Mouse (Mus musculus): ENCODE measurements around the gene Pigk. TPM values are rescaled to one million over a fixed set of nuclear protein-coding genes. Genes with fewer than 3 reads are reported as not detected.

Pigk gene
- total RNA-seq, 2 experiments from 2014 or later = 58.8 to 69.0 TPM

GRCm38 (mm10) chr3:152933737-152934136, 219.8 kb downstream of the Pigk start:
- DNase-seq = no peak

GRCm38 (mm10) chr3:152936313-152936712, 222.4 kb downstream of the Pigk start:
- no peak for DNase-seq

DNA sequence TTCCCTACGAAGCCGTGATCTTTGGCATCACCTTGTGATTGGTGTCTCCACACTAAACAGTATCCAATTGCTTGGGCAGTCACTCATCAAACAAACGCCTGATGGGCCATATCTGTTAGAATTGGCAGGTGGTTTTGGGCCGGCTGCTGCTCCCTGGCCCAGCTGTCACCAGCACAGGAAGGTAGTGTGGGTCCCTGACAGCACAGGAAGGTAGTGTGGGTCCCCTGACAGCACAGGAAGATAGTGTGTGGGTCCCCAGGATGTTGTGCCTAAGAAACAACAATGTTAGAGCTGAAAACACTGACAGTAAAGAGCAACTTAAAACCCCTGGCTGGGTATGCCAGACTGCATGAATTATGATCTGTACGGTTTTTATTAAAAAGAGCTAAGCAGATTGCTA, 227.8 kb downstream of the Pigk start:
- DNase-seq = no peak

DNA sequence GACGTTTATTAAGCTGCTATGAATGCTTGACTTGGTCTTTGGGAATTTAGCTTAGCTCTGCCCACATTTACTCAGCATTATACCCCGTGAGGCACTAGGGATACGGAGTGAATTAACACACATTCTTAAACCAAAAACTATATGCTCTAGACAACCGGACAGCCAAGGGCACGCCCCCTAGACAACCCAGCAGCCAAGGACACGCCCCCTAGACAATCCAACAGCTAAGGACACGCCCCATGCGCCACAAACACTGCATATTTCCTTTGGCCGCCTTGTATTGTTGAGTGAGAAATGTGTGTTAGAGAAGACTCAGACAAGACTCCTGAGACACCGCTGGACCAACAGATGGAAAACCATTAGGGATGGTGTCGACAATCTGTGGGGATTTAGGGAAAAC, 229.1 kb downstream of the Pigk start:
- no peak for DNase-seq

DNA sequence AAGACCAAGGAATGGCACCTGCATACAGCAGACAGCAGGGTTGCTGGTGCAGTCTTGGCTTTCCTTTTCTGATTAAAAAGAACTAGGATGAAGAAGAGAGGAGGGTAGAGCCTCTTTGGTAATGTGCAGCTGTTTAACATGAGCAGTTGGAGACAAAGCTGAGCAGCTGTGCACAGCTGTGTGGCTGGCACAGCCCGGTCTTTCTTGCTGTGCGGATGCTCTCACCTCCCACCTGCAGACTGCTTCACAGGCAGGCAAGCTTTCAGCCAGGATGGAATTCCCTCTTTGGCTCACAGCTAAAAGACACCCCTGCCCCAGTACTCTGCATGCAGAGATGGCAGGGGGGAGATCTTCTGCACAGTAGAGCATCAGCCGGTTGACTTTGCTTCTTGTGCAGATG, 230.9 kb downstream of the Pigk start:
- no peak for DNase-seq

- no peak for DNase-seq
Observed at GRCm38 (mm10) chr3:152947031-152947640, 233.2 kb downstream of the Pigk start.

DNA sequence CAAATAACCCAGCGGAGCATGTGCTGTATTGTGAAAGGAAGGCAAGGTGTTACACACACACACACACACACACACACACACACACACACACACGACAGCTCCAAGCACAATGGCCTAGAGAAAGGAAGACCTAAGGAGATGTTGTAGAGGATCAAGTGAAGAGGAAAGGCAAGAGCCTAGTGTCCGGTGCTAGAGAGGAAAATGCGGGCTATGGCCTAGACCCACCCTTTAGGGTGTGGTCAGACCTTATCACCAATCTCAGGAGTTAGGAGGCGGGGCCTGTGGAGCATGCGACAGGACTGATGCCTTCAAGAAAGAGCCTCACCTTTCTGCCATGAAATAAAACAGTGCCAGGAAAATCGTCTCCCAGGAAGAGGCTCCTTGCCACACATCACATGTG, 234.7 kb downstream of the Pigk start:
- no peak for DNase-seq

DNA sequence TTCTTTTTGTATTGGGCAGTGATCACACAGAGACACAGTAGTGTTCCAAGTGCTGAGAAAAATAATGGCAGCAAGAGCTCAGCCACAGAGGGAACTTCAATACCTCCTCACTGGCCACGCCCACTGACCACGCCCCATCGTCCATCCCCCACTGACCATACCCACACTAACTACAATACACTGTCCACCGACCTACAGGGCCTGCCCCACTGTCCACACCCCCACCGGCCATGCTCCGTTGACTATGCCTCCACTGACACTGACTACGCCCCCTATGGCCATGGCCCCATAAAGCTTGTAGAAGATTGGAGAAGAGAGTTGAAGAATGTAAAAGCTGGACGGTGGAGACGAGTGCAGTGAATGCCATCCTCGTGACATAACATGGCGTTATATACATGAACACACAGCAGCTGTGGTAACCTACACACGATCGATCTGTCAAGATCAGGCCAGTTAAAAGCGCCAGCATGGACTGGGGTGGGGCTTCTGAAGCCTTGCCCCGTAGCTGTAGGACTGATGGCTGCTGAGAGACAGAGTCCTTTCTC, 235.4 kb downstream of the Pigk start:
- DNase-seq = no peak

DNA sequence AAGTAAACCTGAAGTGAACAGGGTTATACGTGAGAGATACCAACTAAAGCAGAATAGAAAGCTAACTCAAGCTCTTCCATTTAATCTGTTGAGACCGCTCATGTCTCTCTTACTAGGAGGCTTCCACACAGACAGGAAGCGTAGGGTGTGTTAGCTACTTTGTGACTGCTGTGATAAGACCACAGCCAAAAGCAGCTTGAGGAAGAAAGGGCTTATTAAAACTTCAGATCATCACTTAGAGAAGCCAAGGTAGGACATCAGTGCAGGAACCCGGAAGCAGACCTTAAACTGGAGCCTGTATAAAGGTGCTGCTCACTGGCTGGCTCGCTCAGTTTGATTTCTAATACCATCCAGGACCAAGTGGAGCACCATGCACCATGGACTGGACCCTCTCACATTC, 236.4 kb downstream of the Pigk start:
- DNase-seq = no peak

DNA sequence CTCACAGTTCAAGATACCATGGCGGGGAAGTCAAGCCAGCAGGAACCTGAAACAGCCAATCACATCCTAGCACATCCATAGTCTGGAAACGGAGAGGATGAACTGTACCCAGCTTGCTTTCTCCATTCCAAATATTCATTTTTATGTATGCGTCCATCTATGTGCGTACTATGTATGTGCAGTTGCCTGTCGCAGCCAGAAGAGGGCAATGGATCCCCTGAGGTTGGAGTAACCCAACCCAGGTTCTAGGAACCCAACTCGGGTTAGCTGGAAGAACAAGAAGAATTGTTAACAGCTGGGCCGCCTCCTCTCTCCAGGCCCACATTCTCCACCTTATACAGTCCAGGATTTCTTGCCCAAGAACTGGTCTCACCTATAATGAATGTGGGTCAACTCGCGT, 237.0 kb downstream of the Pigk start:
- DNase-seq = no peak

GRCm38 (mm10) chr3:152951634-152952545, 238.0 kb downstream of the Pigk start:
- DNase-seq = no peak

DNA sequence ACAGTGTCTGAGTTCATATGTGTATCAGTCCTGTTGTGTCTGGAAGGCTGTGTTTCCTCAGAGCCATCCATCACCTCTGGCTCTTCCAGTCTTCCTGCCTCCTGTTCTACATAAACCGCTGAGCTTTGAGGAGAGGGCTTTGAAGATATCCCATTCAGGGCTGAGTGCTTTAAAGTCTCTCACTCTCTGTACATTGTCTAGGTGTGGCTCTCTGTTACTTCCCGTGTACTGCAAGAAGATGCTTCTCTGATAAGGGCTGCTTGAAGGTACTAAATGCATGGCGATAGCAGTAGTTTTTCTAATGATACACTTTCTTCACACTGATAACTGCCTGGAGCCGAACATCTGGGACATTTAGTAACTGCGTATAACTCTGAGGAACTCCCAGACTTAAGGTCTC, 242.1 kb downstream of the Pigk start:
- no peak for DNase-seq

- no peak for DNase-seq
Observed at GRCm38 (mm10) chr3:152956771-152957170, 242.9 kb downstream of the Pigk start.

- peak; percentile 66 to 73 for DNase-seq
Observed at GRCm38 (mm10) chr3:152958358-152959150, 244.7 kb downstream of the Pigk start.

GRCm38 (mm10) chr3:152961855-152962376, 248.0 kb downstream of the Pigk start:
- no peak for DNase-seq

- no peak for DNase-seq
Observed at GRCm38 (mm10) chr3:152969774-152970347, 256.0 kb downstream of the Pigk start.

DNA sequence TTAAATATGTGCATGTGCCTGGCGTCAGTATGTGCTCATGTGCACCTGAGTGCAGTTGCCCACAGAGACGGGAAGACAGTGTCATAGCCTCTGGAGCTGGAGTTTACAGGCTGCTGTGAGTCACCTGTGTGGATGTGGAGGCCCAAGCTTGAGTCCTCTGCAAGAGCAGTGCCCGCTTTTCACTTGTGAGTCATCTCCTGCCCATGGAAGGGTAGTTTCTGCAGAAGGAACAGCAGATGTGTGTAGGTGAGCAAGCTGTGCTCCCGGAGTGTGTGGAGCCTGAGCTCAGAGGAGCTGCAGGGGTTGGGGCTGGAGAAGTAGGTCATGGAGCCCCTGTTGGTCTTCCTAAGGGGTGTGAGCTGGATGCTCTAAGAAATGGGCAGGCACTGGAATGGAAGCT, 257.5 kb downstream of the Pigk start:
- no peak for DNase-seq

DNA sequence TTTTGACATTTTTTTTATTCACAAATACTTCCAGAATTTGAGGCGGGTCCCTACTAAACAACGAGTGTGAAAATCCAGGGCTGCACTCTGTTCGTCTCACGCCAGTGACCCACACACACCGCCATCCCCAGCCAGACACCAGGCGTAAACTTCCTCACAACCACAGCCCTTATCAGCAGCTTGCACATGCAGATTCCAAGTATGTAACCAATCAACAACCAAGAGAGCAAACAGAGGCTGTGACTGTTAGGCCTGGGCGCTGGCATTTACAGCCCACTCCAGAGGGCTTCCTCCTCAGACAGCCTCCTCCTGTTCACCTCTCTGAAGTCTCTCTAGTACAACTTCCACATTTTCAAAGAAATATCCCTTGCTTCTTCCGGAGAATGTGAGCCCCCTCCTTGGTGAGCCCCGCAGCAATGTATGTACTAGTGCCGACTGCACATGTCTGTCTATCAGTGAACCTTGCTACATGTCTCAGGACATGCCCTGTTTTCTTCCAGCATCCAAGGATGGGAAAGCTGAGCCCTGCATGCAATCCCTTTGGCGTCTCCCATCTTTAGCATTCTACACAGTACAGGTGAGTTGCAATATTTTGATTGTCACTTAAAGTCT, 265.7 kb downstream of the Pigk start:
- no peak for DNase-seq

- DNase-seq = peak in 1 of 2 experiments; percentile 25
Observed at GRCm38 (mm10) chr3:152980431-152980830, 266.5 kb downstream of the Pigk start.

DNA sequence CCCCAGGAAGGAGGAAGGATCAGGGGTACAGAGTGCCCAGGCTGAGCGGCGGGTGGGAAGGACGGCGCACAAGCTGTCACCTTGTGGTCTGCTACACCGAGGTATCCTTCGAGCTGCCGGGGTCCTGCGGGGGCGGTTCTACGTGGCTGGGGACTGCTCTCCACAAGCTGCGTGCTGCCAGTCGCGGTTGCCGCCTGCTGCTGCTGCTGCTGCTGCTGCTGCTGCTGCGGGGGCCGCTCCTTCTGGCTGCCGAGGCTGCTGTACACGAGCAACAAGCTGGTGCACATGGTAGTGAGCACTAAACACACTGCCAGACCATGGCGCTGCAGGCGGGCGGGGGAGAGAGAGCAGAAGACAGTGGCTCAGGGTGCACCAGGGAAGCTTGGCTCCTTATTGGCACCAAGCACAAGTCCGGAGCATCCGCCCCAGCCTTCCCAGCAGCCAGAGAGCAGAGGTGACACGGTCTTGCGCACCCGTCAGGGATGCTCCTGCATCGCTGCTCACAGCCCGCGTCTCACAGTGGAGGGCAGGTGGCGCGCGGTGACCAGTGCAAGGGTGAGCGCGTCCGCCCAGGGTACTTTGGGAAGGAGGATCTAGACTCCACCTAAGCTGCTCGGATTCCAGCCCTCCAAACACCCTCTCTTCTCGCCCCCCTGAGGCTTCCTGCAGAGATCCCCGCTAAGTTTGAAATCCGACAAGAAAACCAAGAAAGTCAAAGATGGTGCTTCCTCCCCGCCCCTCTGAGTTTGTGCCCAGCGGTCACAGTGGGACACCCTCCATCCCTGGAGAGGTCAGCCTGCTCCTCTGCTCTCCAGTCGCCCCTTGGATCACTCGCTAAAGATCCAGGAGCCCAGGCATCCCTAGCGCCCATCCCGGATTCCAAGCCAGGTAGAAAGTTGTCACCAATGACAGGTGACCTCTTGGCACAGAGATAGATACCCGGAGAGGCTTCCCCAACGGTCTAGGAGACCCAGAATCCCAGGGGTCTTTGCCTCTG, 267.4 kb downstream of the Pigk start:
- peak in 1 of 2 experiments; percentile 4 for DNase-seq

Measured in adrenal gland, postnatal 36 days (tissue).